Mouse (Mus musculus) kidney, embryonic 15.5 days (tissue): ENCODE data around the gene Cox5b. TPM values are rescaled to one million over a fixed set of nuclear protein-coding genes. Genes with fewer than 3 reads are reported as not detected.

Experiments used
- ATAC-seq: fragments of 200-750 bp; cut with Nextera tagmentation; replicated peaks from 2 replicates; pipeline ENCODE4 v1.8.0; 2017; ENCODE audit warnings: moderate TSS enrichment; ENCODE audit not compliant: low FRiP score
- H3K27ac ChIP-seq: fragments of 300-500 bp; sonication (generic); 2 replicates; pipeline ENCODE4 v1.5.1; 2015; ENCODE audit warnings: mild to moderate bottlenecking, inconsistent platforms
- H3K27me3 ChIP-seq: fragments of 300-500 bp; sonication (generic); 2 replicates; pipeline ENCODE4 v1.6.1; 2015; ENCODE audit warnings: inconsistent platforms
- H3K36me3 ChIP-seq: fragments of 300-500 bp; sonication (generic); 2 replicates; pipeline ENCODE4 v1.6.1; 2015; ENCODE audit warnings: inconsistent platforms
- H3K4me1 ChIP-seq: fragments of 300-500 bp; sonication (generic); 2 replicates; pipeline ENCODE4 v1.6.1; 2015; ENCODE audit warnings: inconsistent platforms
- H3K4me2 ChIP-seq: fragments of 300-500 bp; sonication (generic); 2 replicates; pipeline ENCODE4 v1.6.1; 2015; ENCODE audit warnings: moderate library complexity, mild to moderate bottlenecking, inconsistent platforms
- H3K4me3 ChIP-seq: fragments of 300-500 bp; sonication (generic); replicated peaks from 2 replicates; pipeline ENCODE4 v1.5.1; 2015; ENCODE audit warnings: mild to moderate bottlenecking, inconsistent platforms
- H3K9ac ChIP-seq: fragments of 300-500 bp; sonication (generic); 2 replicates; pipeline ENCODE4 v1.6.1; 2015; ENCODE audit warnings: mild to moderate bottlenecking, inconsistent platforms
- H3K9me3 ChIP-seq: fragments of 300-500 bp; sonication (generic); replicated peaks from 2 replicates; pipeline ENCODE4 v1.6.1; 2016; ENCODE audit warnings: inconsistent platforms
- WGBS: fragments of 180-500 bp; shearing (Covaris S2); methylation state at CpG from one replicate; pipeline ENCODE4 v1.1.7; 2015; ENCODE audit warnings: mixed read lengths; 5-methylcytosine and 5-hydroxymethylcytosine counted together
- polyA plus RNA-seq: library from polyadenylated mRNA; unstranded; fragments of >200 nt; fragmentation: Nextera tagmentation; extraction: Ambion mirVana; gene quantifications from 2 replicates; pipeline ENCODE4 v1.2.1, GENCODE M21; 2015

The Cox5b gene
- polyA plus RNA-seq, 1 experiment from 2014 or later, result 702 TPM

GRCm38 (mm10) chr1:36696411-36696810, 5.2 kb downstream of the Cox5b start:
- Histone ChIP-seq H3K4me1 (peaks cover 10% of the 10 kb centered on the region), H3K27me3 (no peaks in the 10 kb centered on the region), H3K4me2 (no peak overlapping the region), H3K4me3 (no peak overlapping the region), H3K36me3 (peaks cover 64% of the 10 kb centered on the region), H3K27ac (no peak overlapping the region), H3K9me3 (no peaks in the 10 kb centered on the region), H3K9ac (no peak overlapping the region)
- WGBS, result 61% methylated on average over 6 of the region's 6 CpGs
- ATAC-seq, result no peak

GRCm38 (mm10) chr1:36697030-36697429, 5.8 kb downstream of the Cox5b start:
- Histone ChIP-seq H3K4me1 (peaks cover 9% of the 10 kb centered on the region), H3K4me2 (no peak overlapping the region), H3K36me3 (peaks cover 70% of the 10 kb centered on the region), H3K27ac (no peak overlapping the region), H3K9ac (no peak overlapping the region), H3K4me3 (no peak overlapping the region), H3K9me3 (no peaks in the 10 kb centered on the region), H3K27me3 (no peaks in the 10 kb centered on the region)
- no peak for ATAC-seq
- WGBS, result 52% methylated on average over 5 of the region's 5 CpGs

GRCm38 (mm10) chr1:36707166-36707565, 15.9 kb downstream of the Cox5b start:
- no peak for ATAC-seq
- Histone ChIP-seq H3K36me3 (peaks cover 57% of the 10 kb centered on the region), H3K9ac (no peak overlapping the region), H3K27me3 (no peaks in the 10 kb centered on the region), H3K4me3 (no peak overlapping the region), H3K4me1 (peaks cover 26% of the 10 kb centered on the region), H3K4me2 (no peak overlapping the region), H3K27ac (no peak overlapping the region), H3K9me3 (no peaks in the 10 kb centered on the region)
- WGBS, result 84% methylated on average over 2 of the region's 2 CpGs

- WGBS, result 74% methylated on average over 3 of the region's 3 CpGs
- ATAC-seq, result no peak
- Histone ChIP-seq H3K4me3 (no peak overlapping the region), H3K27ac (no peak overlapping the region), H3K9me3 (no peaks in the 10 kb centered on the region), H3K9ac (no peak overlapping the region), H3K27me3 (no peaks in the 10 kb centered on the region), H3K4me2 (0 out of 2 replicates have a peak overlapping the region, but pooled peaks have one; percentile 69), H3K4me1 (peaks cover 26% of the 10 kb centered on the region), H3K36me3 (peaks cover 51% of the 10 kb centered on the region)
These were observed 16.5 kb downstream of the Cox5b start for GRCm38 (mm10) chr1:36707797-36708196.

- 72% methylated on average over 1 of the region's 1 CpGs for WGBS
- H3K9me3 ChIP-seq, result no peaks in the 10 kb centered on the region
- H3K4me3 ChIP-seq, result peak overlapping the region; percentile 97
- no peak for ATAC-seq
- H3K27me3 ChIP-seq, result no peaks in the 10 kb centered on the region
- H3K4me1 ChIP-seq, result peaks cover 26% of the 10 kb centered on the region
- no peak overlapping the region for H3K27ac ChIP-seq
- peak overlapping the region; percentile 69 for H3K4me2 ChIP-seq
- H3K36me3 ChIP-seq, result peaks cover 43% of the 10 kb centered on the region
- H3K9ac ChIP-seq, result peak overlapping the region; percentile 90
These were observed 17.4 kb downstream of the Cox5b start for GRCm38 (mm10) chr1:36708626-36709025.

- under 1% methylated on average over 33 of the region's 33 CpGs for WGBS
These were observed 18.0 kb downstream of the Cox5b start for GRCm38 (mm10) chr1:36709055-36709853.

GRCm38 (mm10) chr1:36709854-36710280, 18.6 kb downstream of the Cox5b start, which contains the start of gene 4933424G06Rik:
TSS of gene 4933424G06Rik (plus strand) at chr1:36710149.
- peak; percentile 96 for ATAC-seq
- H3K4me3 ChIP-seq, result peak within 1 kb of the TSS; percentile 97
- H3K27me3 ChIP-seq, result no peaks in the 10 kb centered on the region
- WGBS, result under 1% methylated on average over 29 of the region's 29 CpGs
- peak within 1 kb of the TSS; percentile 69 for H3K4me2 ChIP-seq
- H3K9me3 ChIP-seq, result no peaks in the 10 kb centered on the region
- H3K9ac ChIP-seq, result peak within 1 kb of the TSS; percentile 90
- peak within 1 kb of the TSS; percentile 93 for H3K27ac ChIP-seq
- peaks cover 26% of the 10 kb centered on the region for H3K4me1 ChIP-seq
- H3K36me3 ChIP-seq, result peaks cover 30% of the 10 kb centered on the region

More at GRCm38 (mm10) chr1:36709055-36709853, 18.0 kb downstream of the Cox5b start:
- H3K4me1 ChIP-seq, result peaks cover 26% of the 10 kb centered on the region
- peak overlapping the region; percentile 97 for H3K4me3 ChIP-seq
- no peaks in the 10 kb centered on the region for H3K27me3 ChIP-seq
- H3K4me2 ChIP-seq, result peak overlapping the region; percentile 69
- ATAC-seq, result peak; percentile 72
- peak overlapping the region; percentile 93 for H3K27ac ChIP-seq
- H3K9me3 ChIP-seq, result no peaks in the 10 kb centered on the region
- H3K36me3 ChIP-seq, result peaks cover 36% of the 10 kb centered on the region
- peak overlapping the region; percentile 90 for H3K9ac ChIP-seq

GRCm38 (mm10) chr1:36711104-36711503, 19.9 kb downstream of the Cox5b start:
- H3K9ac ChIP-seq, result no peak overlapping the region
- no peaks in the 10 kb centered on the region for H3K27me3 ChIP-seq
- peaks cover 18% of the 10 kb centered on the region for H3K36me3 ChIP-seq
- no peaks in the 10 kb centered on the region for H3K9me3 ChIP-seq
- H3K27ac ChIP-seq, result no peak overlapping the region
- 97% methylated on average over 2 of the region's 2 CpGs for WGBS
- no peak overlapping the region for H3K4me2 ChIP-seq
- H3K4me3 ChIP-seq, result no peak overlapping the region
- no peak for ATAC-seq
- peaks cover 26% of the 10 kb centered on the region for H3K4me1 ChIP-seq

GRCm38 (mm10) chr1:36714311-36714710, 23.1 kb downstream of the Cox5b start, which contains the start of gene Actr1b:
TSS of gene Actr1b (minus strand) at chr1:36714422.
- Histone ChIP-seq H3K9ac (no peak within 1 kb of the TSS), H3K4me3 (no peak within 1 kb of the TSS), H3K4me2 (no peak within 1 kb of the TSS), H3K9me3 (no peaks in the 10 kb centered on the region), H3K27ac (no peak within 1 kb of the TSS), H3K4me1 (peaks cover 3% of the 10 kb centered on the region), H3K27me3 (no peaks in the 10 kb centered on the region), H3K36me3 (no peaks in the 10 kb centered on the region)
- WGBS, result 87% methylated on average over 5 of the region's 5 CpGs
- no peak for ATAC-seq

- Histone ChIP-seq H3K27me3 (no peaks in the 10 kb centered on the region), H3K27ac (no peak overlapping the region), H3K9me3 (no peaks in the 10 kb centered on the region), H3K4me3 (no peak overlapping the region), H3K4me2 (no peak overlapping the region), H3K36me3 (no peaks in the 10 kb centered on the region), H3K4me1 (peaks cover 8% of the 10 kb centered on the region; the same call in 1 of the 2 replicates), H3K9ac (no peak overlapping the region)
- 70% methylated on average over 1 of the region's 1 CpGs for WGBS
- ATAC-seq, result no peak
These were observed 27.5 kb downstream of the Cox5b start for GRCm38 (mm10) chr1:36718786-36719185.

GRCm38 (mm10) chr1:36723146-36724056, 32.2 kb downstream of the Cox5b start:
- Histone ChIP-seq H3K27ac (no peak overlapping the region), H3K9ac (no peak overlapping the region), H3K27me3 (no peaks in the 10 kb centered on the region), H3K4me2 (no peak overlapping the region), H3K9me3 (no peaks in the 10 kb centered on the region), H3K36me3 (no peaks in the 10 kb centered on the region), H3K4me1 (peaks cover 8% of the 10 kb centered on the region; the same call in 1 of the 2 replicates), H3K4me3 (no peak overlapping the region)
- ATAC-seq, result no peak
- 49% methylated on average over 16 of the region's 16 CpGs for WGBS

GRCm38 (mm10) chr1:36724057-36724431, 32.8 kb downstream of the Cox5b start:
- WGBS, result 48% methylated on average over 4 of the region's 4 CpGs
- H3K36me3 ChIP-seq, result no peaks in the 10 kb centered on the region

More at GRCm38 (mm10) chr1:36724057-36724431, 32.8 kb downstream of the Cox5b start:
- Histone ChIP-seq H3K9ac (no peak overlapping the region), H3K27me3 (no peaks in the 10 kb centered on the region), H3K9me3 (no peaks in the 10 kb centered on the region), H3K27ac (no peak overlapping the region), H3K4me3 (no peak overlapping the region), H3K4me1 (peaks cover 8% of the 10 kb centered on the region; the same call in 1 of the 2 replicates), H3K4me2 (no peak overlapping the region)
- ATAC-seq, result no peak
